ENCODE assay signal across 19 mouse cellular contexts in genomic region chr5:121226406-121226805, GRCm38 (mm10). TPM values are rescaled to one million over a fixed set of nuclear protein-coding genes. Genes with fewer than 3 reads are reported as not detected.
DNase-seq lines count a peak whose midpoint lies in the region; ATAC-seq and TF ChIP-seq lines count a peak whose summit lies in the region.
"Had no signal": no experiment of that assay in that cellular context is flagged by ENCODE, and none has a peak within 500 bp of the region (broad histone marks: within the 10 kb centered on the region; RNA-seq: fewer than 3 reads in every experiment).

No protein-coding gene starts in this region.

- 0 out of 2 replicates have a peak overlapping the region, but pooled peaks have one; percentile 18 for H3K4me2 ChIP-seq in liver, embryonic 11.5 days
- H3K4me2 ChIP-seq in intestine, postnatal 0 days (replicated peaks; ENCODE audit: low read depth) = peak overlapping the region; percentile 21; the same call in 1 of the 2 replicates
- H3K4me2 ChIP-seq in liver, embryonic 14.5 days (ENCODE audit: low read depth) = peak overlapping the region; percentile 48
- H3K4me2 ChIP-seq: embryonic facial prominence, embryonic 12.5 days; heart, embryonic 12.5 days; hindbrain, embryonic 15.5 days had no signal

- peaks cover 51% of the 10 kb centered on the region for H3K4me1 ChIP-seq in liver, embryonic 11.5 days (replicated peaks; ENCODE audit: control insufficient read depth, insufficient read depth, low read length)
- H3K4me1 ChIP-seq in intestine, postnatal 0 days (replicated peaks; ENCODE audit: control insufficient read depth, insufficient read depth, low read length) = 0 out of 2 replicates have a peak, but pooled peaks cover 4% of the 10 kb centered on the region
- peaks cover 58 to 60% of the 10 kb centered on the region in 2 experiments for H3K4me1 ChIP-seq in liver, embryonic 14.5 days (replicated peaks; ENCODE audit: control insufficient read depth in 2 of 2, insufficient read depth in 2 of 2, low read length in 1 of 2)
- H3K4me1 ChIP-seq in small intestine, adult 2 months (ENCODE audit: control insufficient read depth, insufficient read depth, insufficient read length, low read length) = peaks cover 25% of the 10 kb centered on the region; the same call in 1 of the 2 replicates

- H3K36me3 ChIP-seq in liver, embryonic 11.5 days (ENCODE audit: control insufficient read depth, insufficient read depth, low read length) = 0 out of 2 replicates have a peak, but pooled peaks cover 4% of the 10 kb centered on the region
- H3K36me3 ChIP-seq in intestine, postnatal 0 days (ENCODE audit: control insufficient read depth, insufficient read depth) = no peaks in the 10 kb centered on the region
- H3K36me3 ChIP-seq in liver, embryonic 14.5 days (replicated peaks; ENCODE audit: control insufficient read depth, insufficient read depth, low read depth) = peaks cover 19% of the 10 kb centered on the region
- 0 out of 2 replicates have a peak, but pooled peaks cover 2% of the 10 kb centered on the region for H3K36me3 ChIP-seq in small intestine, adult 2 months (ENCODE audit: control insufficient read depth, insufficient read depth, low read length)
- H3K36me3 ChIP-seq: embryonic facial prominence, embryonic 12.5 days; forebrain, embryonic 10.5 days; heart, embryonic 12.5 days; hindbrain, embryonic 15.5 days had no signal

- H3K27ac ChIP-seq in liver, embryonic 11.5 days (ENCODE audit: low read depth, low read length) = no peak overlapping the region
- H3K27ac ChIP-seq in intestine, postnatal 0 days (ENCODE audit: low read depth, low read length) = no peak overlapping the region
- H3K27ac ChIP-seq in liver, embryonic 14.5 days = peak overlapping the region; percentile 63
- peak overlapping the region; percentile 38 for H3K27ac ChIP-seq in small intestine, adult 2 months (ENCODE audit: insufficient read depth, low read depth, low read length)
- H3K27ac ChIP-seq: embryonic facial prominence, embryonic 12.5 days; forebrain, embryonic 10.5 days; heart, adult 2 months; hindbrain, embryonic 15.5 days had no signal

- no peak for TF ChIP-seq CTCF in intestine, postnatal 0 days (IDR thresholded peaks at IDR 0.05; ENCODE audit: low read depth)
- no peak for TF ChIP-seq CTCF in liver, embryonic 14.5 days (IDR thresholded peaks at IDR 0.05; ENCODE audit: low read depth)
- TF ChIP-seq CTCF in small intestine, adult 2 months (IDR thresholded peaks at IDR 0.05; ENCODE audit: extremely low read depth, insufficient read length, insufficient replicate concordance, low read depth, low read length) = no peak

- H3K9me3 ChIP-seq in liver, embryonic 11.5 days (ENCODE audit: control insufficient read depth, low read length) = no peaks in the 10 kb centered on the region
- H3K9me3 ChIP-seq in intestine, postnatal 0 days (ENCODE audit: control insufficient read depth) = no peaks in the 10 kb centered on the region
- H3K9me3 ChIP-seq in liver, embryonic 14.5 days (ENCODE audit: control insufficient read depth, low read length) = no peaks in the 10 kb centered on the region
- H3K9me3 ChIP-seq: embryonic facial prominence, embryonic 12.5 days; forebrain, embryonic 10.5 days; heart, embryonic 12.5 days; hindbrain, embryonic 15.5 days had no signal

- no peak for TF ChIP-seq POLR2A in small intestine, adult 2 months (IDR thresholded peaks at IDR 0.05; ENCODE audit: low read depth, low read length)

- ATAC-seq in liver, embryonic 11.5 days (replicated peaks; ENCODE audit: low FRiP score) = no peak
- peak; percentile 14; the same call in 1 of the 2 replicates for ATAC-seq in intestine, postnatal 0 days
- no peak for ATAC-seq in liver, embryonic 14.5 days (ENCODE audit: insufficient read depth)
- ATAC-seq in megakaryocyte-erythroid progenitor cell, adult 5-6 weeks (replicated peaks; ENCODE audit: low FRiP score, low TSS enrichment, poor library complexity, severe bottlenecking) = no peak
- ATAC-seq: forebrain, embryonic 14.5 days had no signal

- no peak for DNase-seq in liver, embryonic 11.5 days (ENCODE audit: low spot score)
- no peak for DNase-seq in liver
- no peak for DNase-seq in liver, embryonic 14.5 days (ENCODE audit: low read depth in 3 of 3, low spot score in 3 of 3)
- DNase-seq in left cerebral cortex, postnatal 14 days (ENCODE audit: low spot score in 2 of 2) = no peak
- DNase-seq: adrenal gland, adult 8-10 months; adrenal gland, postnatal 36 days; cerebellum, adult 11-12 months; cerebellum, adult 9-10 months; cerebellum, postnatal 25 days; heart, adult 2 months; heart, postnatal 36 days had no signal

- no peak overlapping the region for H3K9ac ChIP-seq in liver, embryonic 11.5 days (ENCODE audit: low read depth, low read length)
- H3K9ac ChIP-seq in intestine, postnatal 0 days (ENCODE audit: low read depth, low read length) = no peak overlapping the region
- peak overlapping the region; percentile 27 for H3K9ac ChIP-seq in liver, embryonic 14.5 days (replicated peaks)
- H3K9ac ChIP-seq: embryonic facial prominence, embryonic 12.5 days; heart, embryonic 12.5 days; hindbrain, embryonic 15.5 days had no signal

- no peaks in the 10 kb centered on the region for H3K27me3 ChIP-seq in liver, embryonic 11.5 days (replicated peaks; ENCODE audit: control insufficient read depth, insufficient read depth, low read length)
- H3K27me3 ChIP-seq in intestine, postnatal 0 days (replicated peaks; ENCODE audit: control insufficient read depth, insufficient read depth, low read length) = no peaks in the 10 kb centered on the region
- no peaks in the 10 kb centered on the region for H3K27me3 ChIP-seq in liver, embryonic 14.5 days (ENCODE audit: control insufficient read depth, insufficient read depth, low read length)
- no peaks in the 10 kb centered on the region for H3K27me3 ChIP-seq in small intestine, adult 2 months (ENCODE audit: control insufficient read depth, insufficient read depth, low read length)
- H3K27me3 ChIP-seq: embryonic facial prominence, embryonic 12.5 days; heart, embryonic 12.5 days; hindbrain, embryonic 15.5 days had no signal

- 72% methylated on average over 3 of the region's 3 CpGs for WGBS in liver, embryonic 11.5 days
- WGBS in intestine, postnatal 0 days = 43% methylated on average over 3 of the region's 3 CpGs
- 50% methylated on average over 3 of the region's 3 CpGs for WGBS in liver, embryonic 14.5 days (ENCODE audit: insufficient replicate concordance)
- WGBS in small intestine, adult 2 months = 28% methylated on average over 3 of the region's 3 CpGs

- no peak overlapping the region for H3K4me3 ChIP-seq in liver, embryonic 11.5 days (ENCODE audit: low read depth, low read length)
- no peak overlapping the region for H3K4me3 ChIP-seq in intestine, postnatal 0 days (ENCODE audit: low read depth, low read length)
- no peak overlapping the region for H3K4me3 ChIP-seq in liver, embryonic 14.5 days (ENCODE audit: insufficient read depth in 1 of 2, low read depth in 2 of 2, low read length in 2 of 2)
- H3K4me3 ChIP-seq in small intestine, adult 2 months (ENCODE audit: low read depth, low read length) = no peak overlapping the region
- H3K4me3 ChIP-seq: embryonic facial prominence, embryonic 12.5 days; forebrain, embryonic 10.5 days; heart, adult 2 months; heart, embryonic 12.5 days; hindbrain, embryonic 15.5 days had no signal

- no peak for TF ChIP-seq EP300 in liver, embryonic 14.5 days (IDR thresholded peaks at IDR 0.05; ENCODE audit: low read depth)

- intact Hi-C loops in left cerebral cortex, postnatal 14 days (cut with DNase I) = no loop called here

RNA-seq across cellular contexts. Expression of gene Hectd4, which starts 6.4 kb away (rescaled TPM):
- 11.8 and 16.3 TPM in 2 replicates for polyA plus RNA-seq in liver, embryonic 11.5 days (2014; fragmentation: Nextera tagmentation; extraction: Ambion mirVana)
- polyA plus RNA-seq in intestine, postnatal 0 days (2015; fragmentation: Nextera tagmentation; extraction: Ambion mirVana) = 2.1 and 2.2 TPM in 2 replicates
- 15.8 and 16.1 TPM in 2 replicates for polyA plus RNA-seq in liver, embryonic 14.5 days (2012; rRNA removed)
- polyA plus RNA-seq in liver, embryonic 14.5 days (2014; fragmentation: Nextera tagmentation; extraction: Ambion mirVana) = 11.1 and 11.2 TPM in 2 replicates
- 12.2 and 28.8 TPM in 2 replicates for polyA plus RNA-seq in small intestine, adult 2 months (2012; rRNA removed)
- 100 to 1,000 TPM; 223 to 227 TPM for total RNA-seq in left cerebral cortex, postnatal 14 days (2021)
- total RNA-seq in megakaryocyte-erythroid progenitor cell, adult 5-6 weeks (2014; fragmentation: Nextera tagmentation) = 53.9 and 71.9 TPM in 2 replicates
- 10.1 and 25.7 TPM in 2 replicates for total RNA-seq in megakaryocyte-erythroid progenitor cell, adult 5-6 weeks (2017)

RNA-seq across cellular contexts. Expression of gene Rpl6, which starts 22.1 kb away (rescaled TPM):
- 959 and 1,036 TPM in 2 replicates for polyA plus RNA-seq in liver, embryonic 11.5 days (2014; fragmentation: Nextera tagmentation; extraction: Ambion mirVana)
- 359 and 402 TPM in 2 replicates for polyA plus RNA-seq in intestine, postnatal 0 days (2015; fragmentation: Nextera tagmentation; extraction: Ambion mirVana)
- polyA plus RNA-seq in liver, embryonic 14.5 days (2012; rRNA removed) = 403 and 658 TPM in 2 replicates
- polyA plus RNA-seq in liver, embryonic 14.5 days (2014; fragmentation: Nextera tagmentation; extraction: Ambion mirVana) = 477 and 488 TPM in 2 replicates
- 116 and 161 TPM in 2 replicates for polyA plus RNA-seq in small intestine, adult 2 months (2012; rRNA removed)
- total RNA-seq in left cerebral cortex, postnatal 14 days (2021) = 100 to 1,000 TPM; 391 to 441 TPM
- 2,340 and 2,677 TPM in 2 replicates for total RNA-seq in megakaryocyte-erythroid progenitor cell, adult 5-6 weeks (2014; fragmentation: Nextera tagmentation)
- 1,622 and 1,735 TPM in 2 replicates for total RNA-seq in megakaryocyte-erythroid progenitor cell, adult 5-6 weeks (2017)

RNA-seq across cellular contexts. Expression of gene Ptpn11, which starts 35.2 kb away (rescaled TPM):
- 21.5 TPM in 2 replicates for polyA plus RNA-seq in liver, embryonic 11.5 days (2014; fragmentation: Nextera tagmentation; extraction: Ambion mirVana)
- 14.0 and 15.6 TPM in 2 replicates for polyA plus RNA-seq in intestine, postnatal 0 days (2015; fragmentation: Nextera tagmentation; extraction: Ambion mirVana)
- polyA plus RNA-seq in liver, embryonic 14.5 days (2012; rRNA removed) = 10.4 and 13.7 TPM in 2 replicates
- 10.0 and 11.5 TPM in 2 replicates for polyA plus RNA-seq in liver, embryonic 14.5 days (2014; fragmentation: Nextera tagmentation; extraction: Ambion mirVana)
- 10.4 and 14.2 TPM in 2 replicates for polyA plus RNA-seq in small intestine, adult 2 months (2012; rRNA removed)
- total RNA-seq in left cerebral cortex, postnatal 14 days (2021) = 10 to 100 TPM; 79.6 to 84.9 TPM
- total RNA-seq in megakaryocyte-erythroid progenitor cell, adult 5-6 weeks (2014; fragmentation: Nextera tagmentation) = 38.2 and 44.4 TPM in 2 replicates
- 44.2 and 48.6 TPM in 2 replicates for total RNA-seq in megakaryocyte-erythroid progenitor cell, adult 5-6 weeks (2017)

Comparison
In these comparisons a context has a peak if more than half of its experiments do, and no peak if none do; other contexts are left out.
1. H3K27ac ChIP-seq: peak in liver, embryonic 14.5 days (single experiment) and small intestine, adult 2 months (single experiment); none in liver, embryonic 11.5 days (single experiment) and intestine, postnatal 0 days (single experiment).
2. Peak in every context shown above with its lines, with median percentiles within 50 percentile points of each other: H3K4me2 ChIP-seq.